ENCODE assay signal across 8 mouse cellular contexts in genomic region chr1:150266502-150266901, GRCm38 (mm10). TPM values are rescaled to one million over a fixed set of nuclear protein-coding genes. Genes with fewer than 3 reads are reported as not detected.
DNase-seq lines count a peak whose midpoint lies in the region; ATAC-seq lines count a peak whose summit lies in the region.

No protein-coding gene starts in this region.

- no peak overlapping the region for H3K4me2 ChIP-seq in kidney, embryonic 15.5 days
- H3K4me2 ChIP-seq in hindbrain, embryonic 16.5 days (ENCODE audit: low read length): no peak overlapping the region

- peak; percentile 46; the same call in 1 of the 2 replicates for ATAC-seq in kidney, embryonic 15.5 days (replicated peaks; ENCODE audit: low FRiP score)
- ATAC-seq in hindbrain, embryonic 16.5 days: peak; percentile 70; the same call in 1 of the 2 replicates
- no peak for ATAC-seq in activated CD4-positive, CD25-positive, alpha-beta regulatory T cell, adult 4 months

- H3K27me3 ChIP-seq in kidney, embryonic 15.5 days: no peaks in the 10 kb centered on the region
- no peaks in the 10 kb centered on the region for H3K27me3 ChIP-seq in hindbrain, embryonic 16.5 days (replicated peaks; ENCODE audit: control insufficient read depth, insufficient read depth, low read length)

- no peak overlapping the region for H3K9ac ChIP-seq in kidney, embryonic 15.5 days
- no peak overlapping the region for H3K9ac ChIP-seq in hindbrain, embryonic 16.5 days (ENCODE audit: low read depth, low read length)

- no peak overlapping the region for H3K27ac ChIP-seq in kidney, embryonic 15.5 days
- no peak overlapping the region for H3K27ac ChIP-seq in hindbrain, embryonic 16.5 days (ENCODE audit: low read depth, low read length)

- H3K36me3 ChIP-seq in kidney, embryonic 15.5 days: no peaks in the 10 kb centered on the region
- H3K36me3 ChIP-seq in hindbrain, embryonic 16.5 days (ENCODE audit: control insufficient read depth, insufficient read depth, low read length): no peaks in the 10 kb centered on the region

- H3K4me1 ChIP-seq in kidney, embryonic 15.5 days: no peaks in the 10 kb centered on the region
- no peaks in the 10 kb centered on the region for H3K4me1 ChIP-seq in hindbrain, embryonic 16.5 days (ENCODE audit: control insufficient read depth, insufficient read depth, low read depth, low read length)

- DNase-seq in kidney, postnatal 25 days: no peak
- peak; percentile 71 for DNase-seq in ES-CJ7 (ENCODE audit: low read depth, low spot score)
- peak; percentile 81 for DNase-seq in adipocyte (ENCODE audit: low spot score)
- DNase-seq in naive thymus-derived CD4-positive, alpha-beta T cell, adult 2 months (ENCODE audit: low read depth): peak; percentile 7
- no peak for DNase-seq in natural killer cell, adult 2 months (ENCODE audit: low spot score in 2 of 2)

- H3K4me3 ChIP-seq in kidney, embryonic 15.5 days (replicated peaks): no peak overlapping the region
- no peak overlapping the region for H3K4me3 ChIP-seq in hindbrain, embryonic 16.5 days (ENCODE audit: low read length)

- no peaks in the 10 kb centered on the region for H3K9me3 ChIP-seq in kidney, embryonic 15.5 days (replicated peaks)
- no peaks in the 10 kb centered on the region for H3K9me3 ChIP-seq in hindbrain, embryonic 16.5 days (ENCODE audit: control insufficient read depth, low read length)

- WGBS in kidney, embryonic 15.5 days: 46% methylated on average over 3 of the region's 3 CpGs
- 40% methylated on average over 3 of the region's 3 CpGs for WGBS in hindbrain, embryonic 16.5 days

RNA-seq across cellular contexts. Expression of gene Pdc, which starts 52.7 kb away (rescaled TPM):
- polyA plus RNA-seq in kidney, embryonic 15.5 days (2015; fragmentation: Nextera tagmentation; extraction: Ambion mirVana): not detected in 2 replicates
- not detected in 2 replicates for polyA plus RNA-seq in hindbrain, embryonic 16.5 days (2015; fragmentation: Nextera tagmentation; extraction: Ambion mirVana)
- under 1 TPM in 1 of 2 experiments, not detected in 1; 0.26 TPM for polyA plus RNA-seq in activated CD4-positive, CD25-positive, alpha-beta regulatory T cell, adult 4 months (2017; shearing (Covaris generic))

Comparison
In these comparisons a context has a peak if more than half of its experiments do, and no peak if none do; other contexts are left out.
1. DNase-seq: peak in ES-CJ7 (single experiment), adipocyte (single experiment) and naive thymus-derived CD4-positive, alpha-beta T cell, adult 2 months (single experiment); none in kidney, postnatal 25 days (0 of 2) and natural killer cell, adult 2 months (0 of 2).